Mouse (Mus musculus) lung, postnatal 0 days (tissue): ENCODE results near the gene Gjb3.

Experiments used
- CTCF ChIP-seq: IDR thresholded peaks from 2 replicates; pipeline ENCODE4 v1.5.1; 2016; ENCODE audit warnings: antibody characterized with exemption, mild to moderate bottlenecking
- EP300 ChIP-seq: IDR thresholded peaks from 2 replicates; pipeline ENCODE4 v1.6.1; 2016; ENCODE audit warnings: antibody characterized with exemption, mild to moderate bottlenecking, control low read depth

- no peak for TF ChIP-seq EP300
- TF ChIP-seq CTCF = no peak
Observed at GRCm38 (mm10) chr4:127375541-127376177, 45.0 kb upstream of the Gjb3 start.
